Mouse (Mus musculus) left cerebral cortex, adult 8-10 months (tissue): ENCODE data around the gene Slc44a3. TPM values are rescaled to one million over a fixed set of nuclear protein-coding genes. Genes with fewer than 3 reads are reported as not detected.
A peak's percentile ranks its signal among the peaks of the same experiment; 100 is the strongest.

Source experiments
- DNase-seq, 2 experiments: peaks; one replicate each; pipeline ENCODE4 v3.0.0; 2022; ENCODE audit warnings: low spot score in 2 of 2
- total RNA-seq, 4 experiments: library from RNA; stranded (reverse); gene quantifications; 2 replicates each; pipeline ENCODE4 v1.2.4; 2022

Slc44a3 gene
- total RNA-seq, 4 experiments from 2014 or later: 0.19 to 0.41 TPM; not detected in 2

GRCm38 (mm10) chr3:121427520-121427908 is 104.7 kb downstream of the Slc44a3 start:
- DNase-seq: peak; percentile 44 to 50

GRCm38 (mm10) chr3:121426621-121427519 is 105.3 kb downstream of the Slc44a3 start:
- DNase-seq: peak; percentile 45 to 48

GRCm38 (mm10) chr3:121425861-121426620 is 106.2 kb downstream of the Slc44a3 start, which contains the start of gene Cnn3:
Cnn3 (plus strand) TSS chr3:121426497.
- peak; percentile 37 to 82 for DNase-seq

GRCm38 (mm10) chr3:121422405-121422804 is 109.8 kb downstream of the Slc44a3 start:
- no peak for DNase-seq

- no peak for DNase-seq
Measured at GRCm38 (mm10) chr3:121418850-121419435, 113.3 kb downstream of the Slc44a3 start.

- DNase-seq: no peak
Measured at GRCm38 (mm10) chr3:121418251-121418601, 114.0 kb downstream of the Slc44a3 start.

- DNase-seq: no peak
Measured at GRCm38 (mm10) chr3:121417379-121418250, 114.6 kb downstream of the Slc44a3 start.

DNA sequence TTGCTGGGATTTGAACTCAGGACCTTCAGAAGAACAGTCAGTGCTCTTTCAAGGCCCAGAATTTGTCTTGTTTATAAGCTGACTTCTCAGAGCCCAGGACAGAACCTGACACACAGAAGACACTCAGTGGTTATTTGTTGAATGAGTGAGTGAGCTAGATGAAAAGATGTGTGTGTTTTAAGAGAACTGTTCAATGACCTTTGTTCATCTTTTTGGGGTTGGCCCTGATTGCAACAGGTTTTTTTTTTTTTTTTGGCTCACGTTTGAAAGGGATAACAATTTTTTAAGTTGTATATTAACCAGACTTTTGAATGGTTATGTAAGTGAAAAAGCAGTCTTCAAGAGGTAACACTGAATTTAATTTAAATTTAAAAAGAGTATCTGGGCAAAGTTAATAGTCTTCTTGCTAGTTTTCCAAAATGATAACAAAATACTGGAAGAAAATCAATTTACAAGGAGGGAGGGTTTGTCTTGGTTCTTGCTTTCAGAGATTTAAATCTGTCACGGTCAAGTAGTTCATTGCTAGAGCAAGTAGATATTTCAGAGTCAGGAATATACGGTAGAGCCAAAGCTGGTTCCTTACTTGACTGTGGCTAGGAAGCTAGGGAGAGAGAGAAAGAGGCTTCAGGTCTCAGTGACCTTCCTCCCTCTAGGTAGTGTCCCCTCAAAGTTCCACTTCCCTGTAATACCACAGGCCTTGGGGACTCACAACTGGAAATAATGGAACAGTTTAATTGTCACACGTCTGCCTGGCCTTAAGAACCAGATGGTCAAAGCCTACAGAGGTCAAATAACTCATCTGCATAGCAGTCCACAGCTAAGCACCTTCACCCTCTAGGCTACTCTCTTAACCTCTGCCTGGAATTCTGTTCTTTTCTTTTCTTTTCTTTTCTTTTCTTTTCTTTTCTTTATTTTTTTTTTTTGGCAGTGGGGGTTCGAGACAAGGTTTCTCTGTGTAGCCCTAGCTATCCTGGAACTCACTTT is 115.7 kb downstream of the Slc44a3 start:
- DNase-seq: no peak

- no peak for DNase-seq
Measured at GRCm38 (mm10) chr3:121411450-121411849, 120.8 kb downstream of the Slc44a3 start.

Other genes starting within 250 kb of the Slc44a3 start
- 10 to 100 TPM; 35.0 to 49.8 (median 43.9) TPM for gene Tmem56, start 249.3 kb downstream of the Slc44a3 start, total RNA-seq
- 10 to 100 TPM; 11.7 to 16.2 (median 14.8) TPM for gene Alg14, start 240.6 kb downstream of the Slc44a3 start, total RNA-seq
- gene Cnn3, start 105.9 kb downstream of the Slc44a3 start, total RNA-seq: 100 to 1,000 TPM in 1 of 4 experiments, 10 to 100 TPM in 3; 69.4 to 104 (median 78.6) TPM
- not detected for gene 4930432M17Rik, start 138.4 kb upstream of the Slc44a3 start, total RNA-seq
- gene F3, start 191.1 kb upstream of the Slc44a3 start, total RNA-seq: 10 to 100 TPM; 47.6 to 60.8 (median 53.0) TPM